Mouse (Mus musculus): ENCODE data around the gene Mterf2. TPM values are rescaled to one million over a fixed set of nuclear protein-coding genes. Genes with fewer than 3 reads are reported as not detected.

Gene Mterf2
- polyA plus RNA-seq, 1 experiment from 2014 or later = 19.9 TPM

DNA sequence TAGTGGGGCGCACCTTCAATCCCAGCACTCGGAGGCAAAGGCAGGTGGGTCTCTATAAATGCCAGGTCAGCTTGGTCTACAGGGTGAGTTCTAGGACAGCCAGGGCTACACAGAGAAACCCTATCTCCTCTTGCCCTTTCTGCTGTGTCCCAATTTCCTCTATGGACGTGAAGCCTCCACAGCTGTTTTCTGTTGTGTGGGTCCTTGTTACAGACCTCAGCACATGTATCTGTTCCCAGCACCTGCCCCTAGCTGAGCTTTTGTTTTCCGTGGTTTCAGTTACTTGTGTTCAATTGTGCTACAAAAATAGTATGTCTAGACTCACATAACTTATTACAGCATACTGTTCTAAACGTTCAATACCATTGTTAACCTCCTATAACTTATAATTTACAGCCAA is 21.4 kb upstream of the Mterf2 start:
- Histone ChIP-seq H3K4me3 (ENCODE audit: low read length) (no peak overlapping the region), H3K4me1 (ENCODE audit: control insufficient read depth, insufficient read depth, low read length) (no peaks in the 10 kb centered on the region), H3K4me2 (replicated peaks; ENCODE audit: low read depth, low read length) (no peak overlapping the region), H3K27me3 (ENCODE audit: control insufficient read depth, insufficient read depth, low read length) (no peaks in the 10 kb centered on the region), H3K9ac (ENCODE audit: low read depth, low read length) (no peak overlapping the region), H3K27ac (ENCODE audit: low read depth, low read length) (no peak overlapping the region), H3K9me3 (ENCODE audit: control insufficient read depth, low read length) (no peaks in the 10 kb centered on the region), H3K36me3 (ENCODE audit: control insufficient read depth, insufficient read depth, low read length) (peaks cover 19% of the 10 kb centered on the region)
- WGBS = 84% methylated on average over 5 of the region's 5 CpGs
- ATAC-seq (ENCODE audit: low FRiP score, low TSS enrichment) = no peak

DNA sequence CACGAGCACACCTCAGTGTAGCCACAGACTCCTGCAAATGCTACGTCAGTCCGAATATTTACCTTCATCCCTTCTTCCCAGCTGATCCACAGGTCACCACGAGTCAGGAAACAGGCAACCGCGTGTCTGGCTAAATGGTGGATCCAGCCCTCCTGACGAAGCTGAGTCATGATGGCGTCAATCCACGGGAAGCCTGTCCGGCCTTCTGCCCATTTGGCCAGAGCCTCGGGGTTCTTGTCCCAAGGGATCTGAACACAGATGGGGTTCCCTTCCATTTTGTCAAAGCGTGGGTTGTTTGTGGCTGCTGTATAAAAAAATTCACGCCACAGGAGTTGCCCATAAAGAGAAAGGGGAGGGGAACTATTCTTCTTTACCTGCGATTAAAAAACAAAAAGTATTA is 18.5 kb upstream of the Mterf2 start:
- 87% methylated on average over 14 of the region's 14 CpGs for WGBS
- Histone ChIP-seq H3K27me3 (ENCODE audit: control insufficient read depth, insufficient read depth, low read length) (no peaks in the 10 kb centered on the region), H3K4me1 (ENCODE audit: control insufficient read depth, insufficient read depth, low read length) (no peaks in the 10 kb centered on the region), H3K36me3 (ENCODE audit: control insufficient read depth, insufficient read depth, low read length) (peaks cover 40% of the 10 kb centered on the region), H3K4me2 (replicated peaks; ENCODE audit: low read depth, low read length) (no peak overlapping the region), H3K9me3 (ENCODE audit: control insufficient read depth, low read length) (no peaks in the 10 kb centered on the region), H3K9ac (ENCODE audit: low read depth, low read length) (no peak overlapping the region), H3K4me3 (ENCODE audit: low read length) (no peak overlapping the region), H3K27ac (ENCODE audit: low read depth, low read length) (no peak overlapping the region)
- no peak for ATAC-seq (ENCODE audit: low FRiP score, low TSS enrichment)

DNA sequence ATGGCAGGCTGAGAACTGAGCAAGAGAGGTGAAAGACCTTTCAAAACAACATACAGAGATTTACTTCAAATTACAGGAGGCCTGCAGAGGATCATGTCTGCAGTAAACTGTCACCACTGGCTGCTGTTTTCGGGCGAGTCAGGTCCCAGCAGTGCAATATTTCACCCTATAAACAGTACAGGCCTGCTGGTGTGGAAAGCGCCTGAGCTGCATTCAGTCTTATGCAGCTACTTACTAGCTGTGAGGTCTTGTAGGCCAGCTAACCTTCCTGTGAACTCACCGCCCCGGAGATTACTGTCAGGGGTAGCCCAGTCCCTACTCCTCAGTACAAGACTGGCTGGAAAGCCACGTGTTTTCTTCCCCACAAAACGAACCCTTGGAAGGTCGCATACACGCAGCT is 13.6 kb upstream of the Mterf2 start:
- Histone ChIP-seq H3K4me2 (replicated peaks; ENCODE audit: low read depth, low read length) (no peak overlapping the region), H3K4me1 (ENCODE audit: control insufficient read depth, insufficient read depth, low read length) (no peaks in the 10 kb centered on the region), H3K36me3 (ENCODE audit: control insufficient read depth, insufficient read depth, low read length) (peaks cover 29% of the 10 kb centered on the region), H3K27me3 (ENCODE audit: control insufficient read depth, insufficient read depth, low read length) (no peaks in the 10 kb centered on the region), H3K27ac (ENCODE audit: low read depth, low read length) (no peak overlapping the region), H3K9ac (ENCODE audit: low read depth, low read length) (no peak overlapping the region), H3K9me3 (ENCODE audit: control insufficient read depth, low read length) (no peaks in the 10 kb centered on the region), H3K4me3 (ENCODE audit: low read length) (no peak overlapping the region)
- ATAC-seq (ENCODE audit: low FRiP score, low TSS enrichment) = 0 out of 2 replicates have a peak, but pooled peaks have one; percentile 52
- 48% methylated on average over 9 of the region's 9 CpGs for whole genome bisulfite sequencing

DNA sequence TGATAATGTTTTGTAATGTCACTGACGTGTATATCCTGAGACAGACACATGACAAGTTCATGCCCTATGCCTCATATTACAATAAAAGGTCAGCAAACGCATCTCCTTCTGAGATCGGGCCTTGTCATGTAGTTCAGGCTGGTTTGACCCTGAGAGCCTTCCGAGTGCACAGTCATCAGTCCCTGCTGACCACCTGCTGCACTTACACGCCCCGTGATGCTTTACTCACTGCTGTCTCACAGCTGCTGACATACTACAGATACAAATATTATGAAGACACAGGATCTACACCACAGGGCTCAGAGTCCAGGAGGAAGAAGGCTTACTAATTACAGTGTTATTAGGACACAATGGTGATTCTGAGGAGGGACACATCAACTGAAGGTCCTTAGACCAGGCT is 8.7 kb upstream of the Mterf2 start:
- Histone ChIP-seq H3K4me3 (ENCODE audit: low read length) (no peak overlapping the region), H3K27ac (ENCODE audit: low read depth, low read length) (no peak overlapping the region), H3K27me3 (ENCODE audit: control insufficient read depth, insufficient read depth, low read length) (no peaks in the 10 kb centered on the region), H3K9me3 (ENCODE audit: control insufficient read depth, low read length) (no peaks in the 10 kb centered on the region), H3K4me2 (replicated peaks; ENCODE audit: low read depth, low read length) (no peak overlapping the region), H3K4me1 (ENCODE audit: control insufficient read depth, insufficient read depth, low read length) (no peaks in the 10 kb centered on the region), H3K9ac (ENCODE audit: low read depth, low read length) (no peak overlapping the region), H3K36me3 (ENCODE audit: control insufficient read depth, insufficient read depth, low read length) (peaks cover 4% of the 10 kb centered on the region)
- WGBS = 85% methylated on average over 6 of the region's 6 CpGs
- ATAC-seq (ENCODE audit: low FRiP score, low TSS enrichment) = no peak

DNA sequence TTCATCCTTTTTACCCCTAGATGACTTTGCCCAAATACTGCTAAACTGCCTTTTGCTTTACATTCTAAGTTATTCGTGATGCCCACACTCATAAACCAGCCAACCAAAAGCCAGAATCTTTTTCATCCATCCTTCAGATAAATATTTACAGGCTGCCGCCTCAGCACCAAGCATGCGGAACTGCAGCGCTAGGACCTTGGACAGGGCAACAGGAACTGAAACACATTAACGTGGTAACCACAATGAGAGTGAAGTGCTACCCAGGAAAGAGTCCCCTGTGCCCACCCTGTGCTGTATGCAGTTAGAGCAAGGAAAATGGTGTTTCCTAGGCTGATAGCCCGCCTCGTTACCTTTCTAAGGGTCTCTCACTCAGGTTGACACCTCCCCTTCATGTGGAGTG is 626 bp upstream of the Mterf2 start:
- Histone ChIP-seq H3K4me2 (replicated peaks; ENCODE audit: low read depth, low read length) (peak overlapping the region; percentile 59), H3K27me3 (ENCODE audit: control insufficient read depth, insufficient read depth, low read length) (no peaks in the 10 kb centered on the region), H3K36me3 (ENCODE audit: control insufficient read depth, insufficient read depth, low read length) (peaks cover 4% of the 10 kb centered on the region), H3K9ac (ENCODE audit: low read depth, low read length) (0 out of 2 replicates have a peak overlapping the region, but pooled peaks have one; percentile 13), H3K9me3 (ENCODE audit: control insufficient read depth, low read length) (no peaks in the 10 kb centered on the region), H3K27ac (ENCODE audit: low read depth, low read length) (no peak overlapping the region), H3K4me1 (ENCODE audit: control insufficient read depth, insufficient read depth, low read length) (peaks cover 13% of the 10 kb centered on the region; the same call in 1 of the 2 replicates), H3K4me3 (ENCODE audit: low read length) (peak overlapping the region; percentile 68)
- ATAC-seq (ENCODE audit: low FRiP score, low TSS enrichment) = peak; percentile 21; the same call in 1 of the 2 replicates
- whole genome bisulfite sequencing = 19% methylated on average over 7 of the region's 7 CpGs

DNA sequence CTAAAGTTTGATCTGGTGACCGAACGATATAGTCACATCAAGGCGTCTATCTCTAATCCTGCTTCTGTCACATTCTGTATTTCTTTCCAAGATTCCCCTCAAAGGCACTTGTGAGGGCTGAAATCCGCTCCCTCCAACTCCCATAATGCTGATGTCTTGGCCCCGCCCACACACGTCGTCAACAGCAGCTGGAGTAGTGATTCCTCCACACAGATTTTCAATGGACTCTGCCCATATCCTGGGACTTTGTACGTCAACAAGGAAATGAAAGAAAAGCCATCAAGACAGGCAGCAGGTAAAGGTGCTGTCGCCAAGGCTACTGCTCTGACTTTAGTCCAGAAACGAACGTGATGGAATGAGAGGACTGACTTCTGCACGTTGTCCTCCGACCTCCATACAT is 2.6 kb downstream of the Mterf2 start:
- no peaks in the 10 kb centered on the region for H3K27me3 ChIP-seq (ENCODE audit: control insufficient read depth, insufficient read depth, low read length)
- no peak overlapping the region for H3K9ac ChIP-seq (ENCODE audit: low read depth, low read length)
- peaks cover 13% of the 10 kb centered on the region; the same call in 1 of the 2 replicates for H3K4me1 ChIP-seq (ENCODE audit: control insufficient read depth, insufficient read depth, low read length)
- 88% methylated on average over 13 of the region's 13 CpGs for WGBS
- no peak for ATAC-seq (ENCODE audit: low FRiP score, low TSS enrichment)
- no peak overlapping the region for H3K27ac ChIP-seq (ENCODE audit: low read depth, low read length)
- no peaks in the 10 kb centered on the region for H3K9me3 ChIP-seq (ENCODE audit: control insufficient read depth, low read length)
- H3K4me3 ChIP-seq (ENCODE audit: low read length) = no peak overlapping the region
- no peak overlapping the region for H3K4me2 ChIP-seq (replicated peaks; ENCODE audit: low read depth, low read length)
- peaks cover 17% of the 10 kb centered on the region; the same call in 1 of the 2 replicates for H3K36me3 ChIP-seq (ENCODE audit: control insufficient read depth, insufficient read depth, low read length)

DNA sequence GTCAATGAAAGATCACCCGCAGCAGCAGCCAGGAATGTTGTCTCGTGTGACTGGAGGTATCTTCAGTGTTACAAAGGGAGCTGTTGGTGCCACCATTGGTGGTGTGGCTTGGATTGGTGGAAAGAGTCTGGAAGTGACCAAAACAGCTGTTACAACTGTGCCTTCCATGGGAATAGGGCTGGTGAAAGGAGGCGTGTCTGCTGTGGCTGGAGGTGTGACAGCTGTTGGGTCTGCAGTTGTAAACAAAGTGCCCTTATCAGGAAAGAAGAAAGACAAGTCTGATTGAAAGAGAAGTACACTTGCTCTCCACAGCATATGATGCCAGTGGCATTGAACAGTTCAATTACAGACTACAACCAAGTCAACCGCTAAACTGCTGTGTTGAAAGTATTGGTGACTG is 13.4 kb downstream of the Mterf2 start:
- no peak for ATAC-seq (ENCODE audit: low FRiP score, low TSS enrichment)
- peaks cover 20% of the 10 kb centered on the region for H3K36me3 ChIP-seq (ENCODE audit: control insufficient read depth, insufficient read depth, low read length)
- 85% methylated on average over 4 of the region's 4 CpGs for WGBS

DNA sequence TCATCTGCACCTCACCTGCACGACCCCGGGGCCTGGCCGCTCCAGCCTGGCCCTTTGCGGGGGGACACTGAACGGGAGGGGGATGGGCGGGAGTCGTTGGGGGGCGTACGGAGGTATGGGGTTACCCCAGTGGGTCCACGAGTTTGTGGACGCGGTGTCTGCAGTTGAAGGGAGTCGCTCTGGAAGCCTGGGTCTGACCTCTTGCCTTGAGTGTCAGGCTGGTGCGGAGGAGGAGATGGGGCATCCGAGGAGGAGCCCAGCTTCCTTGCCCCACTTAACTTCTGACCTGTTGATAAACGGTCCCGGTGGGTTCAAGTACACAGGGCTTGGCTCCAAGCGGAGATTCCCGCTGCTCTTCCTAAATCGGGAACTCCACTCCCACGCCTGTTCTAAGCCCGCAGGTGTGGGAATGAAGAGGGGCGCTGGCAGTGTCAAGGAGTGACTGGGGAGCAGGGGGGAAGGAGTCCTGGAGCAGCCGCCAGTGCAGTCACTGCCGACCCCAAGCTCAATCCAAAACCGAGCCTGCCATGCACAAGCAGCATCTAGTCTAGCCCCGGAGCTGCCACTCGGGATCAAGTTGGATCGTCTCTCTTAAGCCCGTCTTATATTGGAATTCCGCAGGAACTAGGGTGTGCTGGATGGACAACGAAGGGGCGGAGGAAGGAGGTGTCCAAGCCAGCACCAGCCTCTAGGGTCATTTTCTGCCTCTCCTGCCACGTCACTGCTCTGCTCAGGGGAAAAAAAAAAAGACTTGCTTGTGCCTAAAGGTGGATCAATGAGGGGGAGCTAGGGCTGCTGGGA is 24.5 kb downstream of the Mterf2 start:
- H3K4me3 ChIP-seq (ENCODE audit: low read length) = peak overlapping the region; percentile 95
- peak overlapping the region; percentile 70 for H3K4me2 ChIP-seq (replicated peaks; ENCODE audit: low read depth, low read length)
- peak overlapping the region; percentile 82 for H3K27ac ChIP-seq (ENCODE audit: low read depth, low read length)
- H3K4me1 ChIP-seq (ENCODE audit: control insufficient read depth, insufficient read depth, low read length) = 0 out of 2 replicates have a peak, but pooled peaks cover 3% of the 10 kb centered on the region
- ATAC-seq (ENCODE audit: low FRiP score, low TSS enrichment) = no peak; the same call in none of the 2 replicates
- H3K9ac ChIP-seq (ENCODE audit: low read depth, low read length) = peak overlapping the region; percentile 92
- H3K27me3 ChIP-seq (ENCODE audit: control insufficient read depth, insufficient read depth, low read length) = no peaks in the 10 kb centered on the region
- no peaks in the 10 kb centered on the region for H3K9me3 ChIP-seq (ENCODE audit: control insufficient read depth, low read length)
- WGBS = under 1% methylated on average over 34 of the region's 34 CpGs
- H3K36me3 ChIP-seq (ENCODE audit: control insufficient read depth, insufficient read depth, low read length) = no peaks in the 10 kb centered on the region

More for the DNA sequence above, 13.4 kb downstream of the Mterf2 start:
- Histone ChIP-seq H3K9ac (ENCODE audit: low read depth, low read length) (no peak overlapping the region), H3K27me3 (ENCODE audit: control insufficient read depth, insufficient read depth, low read length) (no peaks in the 10 kb centered on the region), H3K9me3 (ENCODE audit: control insufficient read depth, low read length) (no peaks in the 10 kb centered on the region), H3K4me3 (ENCODE audit: low read length) (no peak overlapping the region), H3K4me2 (replicated peaks; ENCODE audit: low read depth, low read length) (no peak overlapping the region), H3K4me1 (ENCODE audit: control insufficient read depth, insufficient read depth, low read length) (no peaks in the 10 kb centered on the region), H3K27ac (ENCODE audit: low read depth, low read length) (no peak overlapping the region)
